Mouse (Mus musculus) heart, adult 18-20 months (tissue): ENCODE data around the gene Esyt1. TPM values are rescaled to one million over a fixed set of nuclear protein-coding genes. Genes with fewer than 3 reads are reported as not detected.
"Not testable (repeated sequence)": the region's sequence is repeated elsewhere in the genome, so short reads cannot be mapped to it uniquely, and the experiment has no call there.

Experiments
- DNase-seq, 2 experiments: peaks; one replicate each; pipeline ENCODE4 v3.0.0; 2021 to 2022; ENCODE audit warnings: mixed read lengths in 1 of 2
- long read RNA-seq, 2 experiments: library from polyadenylated mRNA; stranded (forward); transcript quantifications; one replicate each; pipeline ENCODE4 v2.0.0; 2021
- total RNA-seq, 2 experiments: library from RNA; stranded (reverse); gene quantifications; 2 replicates each; pipeline ENCODE4 v1.2.3; 2021

The Esyt1 gene
- total RNA-seq = 10 to 100 TPM; 15.9 to 19.9 TPM
- long read RNA-seq, experiment 1, partial matches to known transcripts = 4 of 9 reads
- long read RNA-seq, experiment 1, other reads (novel, unspliced or antisense) = 1 of 9 reads
- long read RNA-seq, experiment 2, partial matches to known transcripts = 0 of 2 reads
- long read RNA-seq, experiment 2, other reads (novel, unspliced or antisense) = 0 of 2 reads

DNA sequence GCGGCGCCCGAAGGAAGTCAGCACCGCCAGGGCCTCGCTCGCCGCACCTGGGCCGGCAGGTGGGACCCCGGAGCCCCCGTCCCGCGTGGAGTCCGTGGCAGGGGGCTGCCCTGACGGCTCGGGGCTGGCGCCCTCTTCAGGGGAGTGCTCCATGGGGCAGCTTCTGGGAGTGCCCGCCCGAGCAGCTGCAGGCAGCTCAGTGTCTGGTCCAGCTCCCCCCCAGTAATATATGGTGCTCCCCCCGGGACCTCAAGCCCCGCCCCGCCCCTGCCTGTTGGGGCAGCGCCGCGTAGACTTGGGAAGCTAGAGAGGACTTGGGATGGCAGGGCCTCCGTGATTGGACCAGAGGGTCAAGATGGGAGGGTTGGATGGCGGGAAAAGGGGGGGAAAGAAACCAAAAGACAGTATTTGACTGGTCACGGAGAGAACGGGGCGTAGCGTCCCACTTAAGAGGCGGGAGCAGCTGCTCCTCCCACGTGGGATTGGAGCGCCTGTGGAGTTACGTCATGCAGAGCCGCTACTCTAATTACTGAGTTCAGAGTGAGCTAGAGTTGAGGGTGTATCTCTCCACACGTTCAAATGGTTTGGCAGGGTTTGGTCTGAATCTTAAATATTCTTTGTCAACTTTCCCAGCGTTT lies at the start of gene Esyt1:
TSS of gene Esyt1 (minus strand) at position 201 of the 638 bp plus-strand sequence.
- DNase-seq = peak; percentile 93 to 99

DNA sequence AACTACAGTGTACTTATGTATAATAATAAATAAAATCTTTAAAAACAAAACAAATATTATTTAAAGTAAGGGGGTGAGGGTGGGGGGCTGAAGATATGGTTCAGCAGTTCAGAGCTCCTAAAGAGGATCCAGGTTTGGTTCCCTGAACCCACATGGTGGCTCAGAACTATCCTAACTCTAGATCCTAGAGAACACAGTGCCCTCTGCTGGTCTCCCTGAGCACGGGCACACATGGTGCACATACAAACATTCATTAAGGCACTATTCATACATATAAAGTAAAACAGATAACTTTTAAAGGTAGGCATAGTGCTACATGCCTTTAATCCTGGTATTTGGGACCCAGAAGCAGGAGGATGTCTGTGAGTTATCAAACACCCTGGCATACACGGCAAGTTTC lies 49.4 kb upstream of the Esyt1 start:
- no peak for DNase-seq

DNA sequence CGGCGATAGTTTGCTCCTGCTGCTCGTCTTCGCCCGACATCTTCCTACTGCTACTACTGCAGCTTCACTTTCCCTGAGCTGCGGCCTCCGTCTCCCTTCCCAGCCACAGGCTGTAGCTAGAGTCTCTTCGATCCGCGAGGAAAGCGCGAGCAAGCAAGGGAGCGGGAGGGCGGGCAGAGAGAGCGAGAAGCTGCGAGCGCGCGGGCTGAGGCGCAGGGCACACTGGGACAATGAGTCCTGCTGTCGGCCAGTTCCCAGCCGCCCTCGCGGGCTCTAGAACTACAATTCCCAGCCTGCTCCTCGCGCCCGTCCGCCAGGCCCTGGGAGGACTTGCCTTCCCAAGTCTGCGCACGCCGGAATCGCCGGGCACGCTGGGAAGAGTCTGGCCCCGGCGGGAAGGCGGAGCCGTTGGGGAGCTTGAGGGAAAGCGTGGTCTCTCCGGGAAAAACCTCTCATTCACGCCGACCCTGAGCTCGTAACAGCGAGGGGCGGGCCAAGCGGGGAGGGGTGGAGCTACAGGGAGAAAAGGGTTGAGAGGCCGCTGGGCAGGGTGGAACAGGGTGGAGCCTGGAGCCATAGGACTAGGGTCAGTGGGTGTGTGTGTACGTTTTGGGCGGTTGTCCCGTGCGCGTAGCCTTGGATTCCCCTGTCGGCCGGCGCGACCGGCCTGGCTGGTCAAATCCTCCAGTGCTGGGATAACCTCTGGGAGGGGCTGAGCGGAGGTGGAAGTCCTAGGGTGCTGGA lies 40.3 kb upstream of the Esyt1 start, which contains the start of gene Pa2g4:
TSS of gene Pa2g4 (minus strand) at position 200 of the 744 bp plus-strand sequence.
- DNase-seq = peak; percentile 98 to 100

DNA sequence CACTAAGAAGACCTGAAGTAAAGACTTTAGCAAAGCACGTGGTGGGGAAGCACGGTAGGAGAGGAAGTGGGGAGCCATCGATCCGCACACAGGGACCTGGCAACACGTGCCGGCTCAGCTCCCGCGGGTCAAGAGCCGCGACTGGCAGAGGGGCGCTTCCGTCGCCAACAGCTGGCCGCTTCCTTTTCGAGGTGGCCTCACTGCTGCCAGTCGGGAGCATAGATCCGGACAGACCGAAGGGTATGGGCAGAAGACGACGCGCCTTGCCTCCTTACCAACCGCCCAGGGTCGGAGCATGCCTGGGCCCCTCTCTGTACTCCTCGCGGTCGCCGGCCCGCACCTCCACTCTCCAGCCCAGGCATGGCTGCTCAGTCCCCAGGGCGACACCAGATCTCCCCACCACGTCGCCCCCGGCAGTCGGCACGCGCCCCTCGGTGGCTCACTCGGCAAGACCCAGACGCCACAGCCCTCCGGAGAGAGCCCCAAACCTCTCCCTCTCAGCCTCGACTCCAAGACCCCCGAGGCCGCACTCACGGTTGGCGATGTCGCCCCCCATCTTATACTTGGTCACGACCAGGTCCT lies 39.6 kb upstream of the Esyt1 start:
- DNase-seq = peak in 1 of 2 experiments; percentile 19

DNA sequence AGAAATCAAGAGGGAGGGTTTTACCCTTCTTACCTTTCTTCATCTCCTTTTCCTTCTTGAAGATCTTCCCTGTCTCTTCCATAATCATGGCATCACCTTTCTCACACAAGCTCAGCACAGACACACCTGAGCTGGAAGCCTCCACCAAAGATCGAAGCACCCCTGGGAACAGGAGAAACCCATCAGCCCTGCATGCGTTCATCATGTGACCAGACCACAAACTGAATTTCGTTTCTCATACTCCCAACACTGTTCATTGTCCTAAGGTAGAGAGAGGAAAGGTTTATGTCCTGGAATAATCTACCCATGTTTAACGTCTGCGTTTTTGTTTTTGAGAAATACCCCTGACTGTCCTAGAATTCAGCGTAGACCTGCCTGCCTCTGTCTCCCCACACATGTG lies 37.9 kb upstream of the Esyt1 start:
- no peak for DNase-seq

DNA sequence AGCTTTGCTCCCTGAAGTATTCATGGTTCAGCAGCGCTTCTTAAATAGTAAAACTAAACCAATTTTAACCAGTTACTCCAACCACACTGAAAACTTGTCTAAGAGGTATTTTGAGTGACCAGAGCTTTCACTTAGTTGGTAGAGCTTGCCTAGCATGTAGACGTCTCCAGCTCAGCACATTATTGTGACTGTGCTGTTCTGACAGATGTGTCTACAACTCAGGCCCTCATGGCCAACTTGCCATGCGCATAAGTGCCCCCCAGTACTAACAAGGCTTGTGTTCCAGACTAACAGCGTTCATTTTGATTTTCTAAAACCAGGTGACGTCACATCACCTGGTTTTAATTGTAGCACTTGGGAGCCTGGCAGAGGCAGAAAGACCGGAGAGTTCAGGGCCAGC lies 31.3 kb upstream of the Esyt1 start:
- DNase-seq = no peak

DNA sequence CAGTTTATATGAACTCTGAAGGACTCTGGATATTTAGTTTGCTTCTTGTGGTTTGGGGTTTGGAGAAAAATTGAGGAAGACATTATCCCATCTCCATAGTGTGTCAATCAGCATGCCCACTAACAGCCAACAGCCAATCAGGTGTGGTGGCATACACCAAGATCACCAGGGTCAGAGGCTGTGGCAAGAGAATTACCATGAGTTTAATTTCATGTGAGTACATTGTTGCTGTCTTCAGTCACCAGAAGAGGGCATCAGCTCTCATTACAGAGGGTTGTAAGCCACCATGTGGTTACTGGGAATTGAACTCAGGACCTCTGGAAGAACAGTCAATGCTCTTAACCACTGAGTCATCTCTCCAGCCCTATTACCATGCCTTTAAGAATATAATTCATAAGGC lies 30.6 kb upstream of the Esyt1 start:
- no peak for DNase-seq

DNA sequence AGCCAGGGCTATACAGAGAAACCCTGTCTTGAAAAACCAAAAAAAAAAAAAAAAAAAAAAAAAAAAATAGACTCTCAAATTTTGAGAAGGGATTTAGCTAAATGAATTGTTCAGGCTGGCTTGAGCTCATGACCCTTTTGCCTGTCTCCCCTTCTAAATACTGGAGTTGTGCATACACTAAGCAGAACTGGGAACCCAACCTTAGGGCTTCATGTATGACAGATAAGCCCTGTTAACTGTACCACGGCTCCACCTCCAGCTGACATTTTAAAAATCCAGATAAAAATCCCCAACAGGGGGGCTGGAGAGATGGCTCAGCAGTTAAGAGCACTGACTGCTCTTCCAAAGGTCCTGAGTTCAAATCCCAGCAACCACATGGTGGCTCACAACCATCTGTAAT lies 29.9 kb upstream of the Esyt1 start:
- not testable (repeated sequence) for DNase-seq

DNA sequence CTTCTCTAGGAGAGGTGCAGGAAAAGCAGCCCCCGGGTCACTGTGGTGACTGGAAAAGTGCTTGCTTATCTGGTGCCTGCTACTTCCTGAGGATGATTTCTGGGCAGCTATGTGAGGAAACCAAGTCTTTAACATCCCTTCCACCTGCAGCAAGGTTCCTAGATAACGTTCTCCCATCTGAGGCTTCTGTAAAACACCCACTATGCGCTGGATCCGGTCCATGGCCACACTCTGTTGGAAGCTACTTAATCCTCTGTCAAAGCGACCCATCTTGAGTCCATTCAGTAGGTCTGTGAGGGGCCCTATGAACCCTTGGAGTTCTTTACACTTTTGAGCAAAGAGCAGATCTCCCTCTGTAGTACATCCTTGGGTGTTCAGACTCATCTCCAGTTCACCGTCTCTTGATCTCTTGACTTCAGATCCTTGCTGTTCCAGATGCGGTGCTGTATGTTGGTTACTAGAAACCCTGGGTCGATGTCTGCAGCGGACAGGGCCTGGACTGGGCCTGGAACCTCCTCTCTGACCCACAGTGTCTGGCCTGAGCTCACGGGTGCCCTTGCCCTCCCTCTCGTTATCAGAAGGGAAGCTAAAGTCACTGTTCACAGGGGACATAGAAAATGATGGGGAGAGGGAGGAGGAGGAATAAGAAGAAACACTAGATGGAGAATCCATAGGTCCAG lies 24.6 kb upstream of the Esyt1 start:
- DNase-seq = not testable (repeated sequence)

DNA sequence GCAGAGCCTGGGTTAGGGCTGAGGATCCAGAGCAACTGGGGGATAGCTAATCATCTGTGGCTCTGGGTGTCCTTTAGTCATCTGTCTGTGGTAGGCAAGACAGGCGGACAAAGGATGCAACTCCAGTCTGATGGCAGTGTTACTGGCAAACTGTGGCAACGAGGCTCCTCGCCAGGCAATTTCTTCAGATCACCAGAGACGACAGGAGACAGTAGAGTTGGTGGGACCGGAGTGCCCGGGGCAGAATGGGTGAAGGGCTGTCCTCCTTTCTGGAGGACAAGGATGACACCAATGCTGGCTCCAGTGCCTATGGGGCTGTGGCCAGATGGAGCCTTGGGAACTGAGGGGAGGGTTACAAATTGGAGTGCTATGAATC lies 24.0 kb upstream of the Esyt1 start:
- peak; percentile 18 to 36 for DNase-seq

DNA sequence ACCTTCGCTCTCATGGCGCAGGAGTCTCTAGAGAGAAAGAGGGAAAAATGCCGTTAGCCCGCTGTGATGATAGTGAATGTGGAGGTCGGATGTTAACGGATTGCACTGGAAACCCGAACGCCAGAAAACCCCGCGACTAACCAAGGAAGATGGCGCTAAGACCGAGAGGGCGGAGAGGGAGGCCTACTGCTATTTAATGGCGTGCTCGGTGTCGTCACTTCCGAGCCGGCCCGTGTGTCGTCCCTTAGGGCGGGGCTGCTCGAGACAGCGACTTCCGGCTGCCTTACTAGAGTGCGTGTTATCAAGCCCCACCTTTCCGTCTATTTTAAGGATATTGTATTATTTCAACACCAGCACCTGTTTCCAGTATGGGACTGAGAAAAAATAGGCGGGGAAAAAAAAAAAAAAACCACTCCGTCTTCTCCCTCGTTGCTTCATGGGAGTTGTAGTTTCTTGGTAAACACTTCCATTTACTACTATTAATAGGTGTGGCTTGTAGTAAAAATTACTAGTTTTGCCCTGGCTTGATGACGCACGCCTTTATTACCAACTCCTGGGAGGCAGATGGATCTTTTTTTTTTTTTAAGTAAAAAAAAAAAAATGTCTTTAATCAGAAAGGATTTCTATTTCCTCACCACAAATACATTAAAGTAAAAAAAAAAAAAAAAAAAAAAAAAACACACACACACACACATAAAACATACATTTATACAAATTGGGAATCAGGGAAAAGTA lies 23.4 kb upstream of the Esyt1 start, which contains the start of gene Rpl41:
TSS of gene Rpl41 (minus strand) at position 359 of the 735 bp plus-strand sequence.
- DNase-seq = peak; percentile 95 to 98

DNA sequence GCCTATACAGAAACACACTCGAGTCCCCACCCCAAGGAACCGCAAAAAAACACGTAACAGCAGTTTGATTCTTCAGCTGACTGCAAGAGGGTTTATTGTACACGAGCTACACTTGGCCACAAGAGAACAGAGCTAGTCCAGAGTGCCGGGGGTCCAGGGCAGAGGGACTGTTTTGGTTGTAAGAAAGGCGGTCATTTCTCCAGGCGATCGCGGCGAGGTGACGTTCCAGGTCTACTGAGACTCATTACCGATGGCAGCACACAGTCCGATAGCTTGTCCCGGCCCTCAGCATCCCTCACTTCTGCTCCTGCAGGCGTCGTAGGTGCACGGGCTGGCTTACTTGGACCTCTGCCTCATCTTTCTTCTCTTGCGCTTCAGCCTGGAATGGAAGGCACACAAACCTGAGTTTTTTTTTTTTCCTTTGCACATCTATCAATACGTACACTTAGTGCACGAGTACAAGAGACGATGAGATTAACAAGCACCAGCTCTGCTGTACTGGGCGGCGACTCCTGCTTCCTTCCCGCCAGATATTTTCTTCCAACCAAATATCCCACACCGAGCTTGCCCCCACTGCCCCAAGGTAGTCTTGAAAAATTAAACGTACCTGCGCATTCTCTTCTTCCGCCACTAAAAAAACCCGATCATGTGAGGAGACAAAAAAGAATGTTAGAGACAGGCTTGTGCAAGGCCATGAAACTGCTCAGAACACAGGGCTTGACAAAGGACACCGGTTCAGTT lies 22.6 kb upstream of the Esyt1 start:
- DNase-seq = not testable (repeated sequence)

DNA sequence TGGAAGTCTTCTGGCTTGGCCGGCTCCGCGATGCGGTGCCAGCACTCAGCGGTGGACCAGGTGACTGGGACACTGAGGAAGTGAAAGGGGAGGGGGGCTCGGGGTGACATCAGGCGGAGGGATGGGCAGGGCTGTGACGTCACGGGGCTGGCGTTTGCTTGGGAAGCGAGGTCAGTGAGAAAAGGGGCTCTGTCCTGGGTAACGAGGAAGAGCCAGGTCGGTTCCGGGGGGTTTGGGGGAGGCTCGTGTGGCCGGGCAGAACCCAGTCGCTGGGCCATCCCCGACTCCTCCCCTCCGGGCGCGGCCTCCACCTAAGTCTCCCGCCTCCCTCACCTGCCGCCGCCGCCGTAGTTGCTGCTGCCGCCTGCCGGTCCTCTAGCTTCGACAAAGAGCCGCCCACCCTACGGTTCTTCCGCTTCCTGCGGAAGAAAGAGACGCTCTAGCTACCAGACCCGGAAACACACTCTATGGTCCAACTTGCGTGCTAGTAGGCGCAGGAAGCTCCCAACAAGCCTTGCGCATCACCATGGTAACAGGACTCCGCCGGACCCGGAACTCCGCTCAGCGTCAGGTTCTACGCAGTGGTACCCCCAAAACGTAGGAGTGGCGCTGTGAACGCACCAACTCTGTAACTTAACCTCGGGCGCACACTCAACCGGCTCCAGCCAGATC lies 21.8 kb upstream of the Esyt1 start, which contains the start of gene Zc3h10:
TSS of gene Zc3h10 (minus strand) at position 414 of the 672 bp plus-strand sequence.
- peak; percentile 94 to 98 for DNase-seq

DNA sequence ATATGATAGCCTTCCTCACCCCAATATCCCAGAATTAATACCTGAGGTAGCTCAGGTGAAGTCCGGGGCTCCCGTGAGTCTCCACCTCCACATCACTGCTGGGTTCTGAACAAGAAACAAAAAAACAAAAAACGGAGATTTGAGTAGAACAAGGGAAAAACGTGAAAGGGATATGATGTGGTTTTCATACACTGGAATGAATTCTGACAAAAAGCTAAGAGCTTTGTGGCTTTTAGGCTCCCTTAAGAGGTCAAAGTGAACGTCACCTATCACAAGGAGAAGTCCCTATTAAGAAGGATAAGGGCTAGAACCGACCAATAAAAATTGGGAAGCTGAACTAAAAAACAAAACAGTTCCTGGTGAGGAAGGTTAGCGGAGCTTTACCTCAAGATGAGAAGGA lies 21.1 kb upstream of the Esyt1 start:
- DNase-seq = no peak

DNA sequence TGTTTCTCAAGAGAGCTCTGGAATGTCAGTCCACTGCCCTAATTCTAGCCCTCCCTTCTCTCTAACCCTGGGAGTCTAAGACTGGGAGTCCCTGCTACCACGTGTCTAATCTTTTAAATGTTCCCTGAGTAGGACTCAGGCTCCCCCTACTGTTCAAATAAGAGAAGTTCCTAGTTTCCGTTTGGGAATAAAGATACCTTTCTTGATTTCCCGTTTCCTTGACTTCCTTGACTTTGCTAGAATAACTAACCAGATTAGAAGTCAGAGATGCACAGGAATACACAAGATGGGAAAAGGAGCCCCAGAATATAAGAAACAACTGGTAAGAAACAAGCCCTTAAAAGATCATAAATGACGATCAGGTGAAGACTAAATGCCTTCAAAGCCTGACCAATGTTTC lies 20.7 kb upstream of the Esyt1 start:
- DNase-seq = peak; percentile 47 to 66

DNA sequence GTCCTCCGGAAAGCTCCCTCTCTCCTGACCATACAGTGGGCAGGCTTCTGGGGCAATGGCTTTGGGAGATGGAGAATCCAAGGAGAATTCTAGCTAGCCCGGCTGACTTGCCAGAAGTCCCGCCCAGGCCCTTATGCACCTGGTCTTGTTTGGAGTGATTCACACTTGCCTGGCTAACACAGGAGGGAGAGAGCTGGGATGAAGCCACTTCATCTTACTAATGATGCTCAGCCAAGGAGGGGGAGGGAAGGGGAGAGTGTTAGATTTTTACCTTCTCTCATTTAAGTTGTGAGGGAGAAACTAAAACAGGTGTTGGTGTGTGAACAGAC lies 19.9 kb upstream of the Esyt1 start:
- DNase-seq = no peak

DNA sequence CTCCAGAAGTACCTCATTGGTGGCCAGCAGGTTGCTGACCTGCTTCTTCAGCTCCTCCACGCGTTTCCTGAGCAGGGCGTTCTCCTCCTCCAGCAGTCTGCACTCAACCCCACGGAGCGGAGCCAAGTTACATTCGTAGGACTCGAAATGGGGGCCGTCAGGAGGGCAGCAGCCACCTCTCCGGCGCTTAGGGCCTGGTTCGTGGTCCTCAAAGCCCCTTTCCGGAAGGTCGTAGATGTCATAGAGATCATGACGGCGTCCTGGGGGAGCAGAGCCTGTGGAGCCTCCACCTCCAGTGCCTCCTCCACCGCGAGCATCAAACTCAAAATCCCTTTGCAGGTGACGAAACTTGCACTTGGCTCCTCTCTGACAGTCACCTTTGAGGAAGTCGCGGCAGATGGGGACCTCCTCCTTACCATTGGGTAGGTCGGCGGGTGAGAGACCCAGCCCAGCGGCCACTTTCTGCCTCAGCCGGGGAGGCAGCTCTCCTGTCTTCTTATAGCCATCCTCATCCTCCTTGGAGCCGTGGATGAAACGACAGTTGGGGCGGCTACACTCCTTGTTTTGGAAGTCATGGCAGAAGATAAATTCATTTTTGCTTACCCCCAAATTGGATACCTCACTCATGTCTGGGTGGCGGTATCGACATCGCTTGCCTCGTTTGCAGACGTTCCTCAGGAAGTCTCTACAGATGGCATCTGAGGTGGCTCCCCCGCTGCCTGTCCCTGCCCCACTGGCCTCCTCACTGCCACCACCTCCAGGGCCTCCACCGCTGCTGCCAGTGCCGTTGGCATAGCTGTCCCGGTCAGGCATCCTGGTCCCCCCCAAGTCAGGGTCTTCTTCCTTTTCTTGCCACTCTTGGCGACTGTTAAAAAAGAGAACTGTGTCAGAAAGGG lies 19.3 kb upstream of the Esyt1 start:
- no peak for DNase-seq

DNA sequence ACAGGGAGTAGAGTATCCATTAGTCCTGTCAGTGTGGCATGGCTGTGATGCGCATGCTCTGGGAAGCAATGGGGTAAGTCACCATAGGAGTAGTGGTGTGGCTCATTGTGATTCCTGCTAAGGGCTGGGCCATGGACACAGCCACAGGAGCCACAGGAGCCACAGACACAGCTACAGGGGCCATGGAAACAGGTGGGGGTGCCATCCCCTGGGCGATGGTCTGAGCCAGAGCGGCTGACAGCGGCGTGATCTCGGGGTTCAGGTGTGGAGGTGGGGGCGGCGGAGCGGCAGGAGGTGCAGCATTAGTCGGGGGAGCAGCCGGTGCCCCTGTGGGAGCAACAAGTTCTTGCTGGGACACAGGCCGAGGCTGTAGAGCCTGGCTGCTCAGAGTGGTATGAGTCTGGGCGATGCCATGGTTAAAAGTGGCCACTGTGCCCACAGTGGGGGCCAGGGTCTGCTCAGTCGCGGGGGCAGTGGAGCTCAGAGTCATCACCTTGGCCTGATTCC lies 18.5 kb upstream of the Esyt1 start:
- DNase-seq = no peak

DNA sequence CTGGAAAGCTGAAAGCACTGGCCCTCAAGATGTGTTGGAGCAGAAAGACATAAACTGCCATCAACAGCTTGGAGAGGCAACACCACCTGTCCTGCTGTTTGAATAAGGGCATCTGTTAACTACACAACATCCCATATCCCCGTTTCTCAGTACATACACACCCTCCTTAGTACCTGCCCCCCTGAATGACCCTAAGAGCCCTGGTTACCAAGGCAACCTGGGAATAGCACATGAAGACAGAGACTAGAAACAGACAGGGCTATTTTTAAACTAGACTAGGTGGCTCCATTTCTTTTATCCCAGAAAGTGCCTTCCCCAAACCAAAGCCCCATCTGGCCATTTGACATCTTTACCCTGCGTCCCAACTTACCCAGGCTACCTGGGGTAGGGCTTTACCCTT lies 17.4 kb upstream of the Esyt1 start:
- no peak for DNase-seq
